Mouse (Mus musculus) megakaryocyte, embryonic 14.5 days (primary cell): ENCODE results near the gene Gcnt3.

Experiments used
- FLI1 ChIP-seq: IDR thresholded peaks from 2 replicates; pipeline ENCODE4 v1.6.1; 2012; ENCODE audit warnings: low read length, inconsistent platforms, mixed read lengths
- GATA1 ChIP-seq: IDR thresholded peaks from 3 replicates; pipeline ENCODE4 v1.6.1; 2012; ENCODE audit warnings: mixed read lengths, low read length, inconsistent platforms, borderline replicate concordance

DNA sequence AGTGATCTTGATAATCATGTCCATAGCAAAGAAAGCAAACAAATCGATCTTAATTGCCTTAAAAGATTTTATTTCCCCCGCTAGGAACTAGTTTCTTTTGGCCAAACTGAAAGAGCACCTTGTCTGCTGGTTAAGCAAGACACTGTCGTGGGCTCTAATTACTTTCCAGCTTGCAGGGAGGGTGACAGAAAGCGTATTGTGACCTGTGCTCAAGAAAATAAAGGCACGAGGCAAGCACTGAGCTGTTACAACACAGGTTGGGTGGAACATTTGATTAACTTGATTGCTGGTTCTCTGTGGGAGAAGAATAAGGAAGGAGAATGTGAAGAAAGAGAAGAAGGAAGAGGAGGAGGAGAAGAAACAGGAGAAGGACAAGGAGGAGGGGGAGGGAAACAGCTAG lies 10.4 kb upstream of the Gcnt3 start:
- no peak for TF ChIP-seq GATA1
- TF ChIP-seq FLI1, result no peak
